Mouse (Mus musculus) thymus, adult 2 months (tissue): Measurements from ENCODE around the gene Uhrf2.

Source experiments
- CTCF ChIP-seq: fragments of 200-500 bp; IDR thresholded peaks from 2 replicates; pipeline ENCODE4 v1.5.1; 2012; ENCODE audit warnings: mild to moderate bottlenecking, control low read depth, low read length, moderate library complexity, borderline replicate concordance; ENCODE audit not compliant: control insufficient read depth, poor library complexity, insufficient read depth; ENCODE audit errors: extremely low read depth
- POLR2A ChIP-seq: fragments of 200-500 bp; IDR thresholded peaks from 2 replicates; pipeline ENCODE4 v1.6.1; 2012; ENCODE audit warnings: mild to moderate bottlenecking, low read length, control low read depth, moderate library complexity; ENCODE audit not compliant: control insufficient read depth, poor library complexity, insufficient read depth; ENCODE audit errors: extremely low read depth

DNA sequence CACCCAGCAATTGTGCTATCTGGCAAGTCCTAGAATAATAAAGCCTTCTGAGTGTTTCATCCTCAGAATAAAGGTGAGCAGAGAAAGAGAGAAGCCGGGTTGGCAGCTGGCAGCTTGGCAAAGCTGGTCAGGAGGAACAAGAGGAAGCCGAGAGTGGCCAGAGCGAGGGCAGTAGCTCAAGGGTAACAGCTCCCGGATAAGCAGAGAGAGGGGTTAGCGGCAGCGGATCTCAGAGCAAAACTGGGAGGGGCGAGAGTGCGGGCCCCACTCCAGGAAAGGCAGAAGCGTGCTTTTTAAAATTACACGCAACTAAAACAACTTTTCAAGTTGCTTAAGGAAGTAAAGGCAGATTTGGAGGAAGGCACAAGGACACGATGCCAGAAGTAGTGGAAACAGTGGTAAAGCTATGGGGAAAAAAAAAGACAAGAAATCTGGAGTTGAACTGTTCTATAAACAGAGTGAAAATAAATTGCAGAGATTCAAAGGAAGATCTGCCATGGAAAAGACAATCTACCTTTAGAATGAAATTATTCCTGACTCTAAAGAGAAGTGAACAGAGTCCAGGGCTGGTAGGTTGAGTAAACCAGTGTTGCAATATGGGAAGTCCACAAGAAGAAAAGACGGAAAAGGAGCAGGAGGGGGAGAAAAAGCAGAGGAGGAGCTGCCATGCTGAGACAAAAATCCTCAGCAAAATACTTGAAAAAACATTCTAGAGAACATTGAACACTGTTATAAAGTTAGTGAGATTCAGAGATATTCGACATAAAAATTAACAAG lies 19.6 kb upstream of the Uhrf2 start:
- TF ChIP-seq CTCF: no peak
- no peak for TF ChIP-seq POLR2A
